Mouse (Mus musculus) limb, embryonic 12.5 days (tissue): ENCODE measurements around the gene Tpst2. TPM values are rescaled to one million over a fixed set of nuclear protein-coding genes. Genes with fewer than 3 reads are reported as not detected.

Experiments used
- ATAC-seq: fragments of 200-750 bp; cut with Nextera tagmentation; 2 replicates; pipeline ENCODE4 v1.8.0; 2017; ENCODE audit warnings: low read depth, moderate TSS enrichment; ENCODE audit not compliant: insufficient number of reproducible peaks, insufficient read depth, low FRiP score, low TSS enrichment
- H3K27ac ChIP-seq: fragments of 300-500 bp; sonication (generic); 2 replicates; pipeline ENCODE4 v1.5.1; 2016; ENCODE audit warnings: mild to moderate bottlenecking, moderate library complexity
- H3K27me3 ChIP-seq: fragments of 300-500 bp; sonication (generic); 2 replicates; pipeline ENCODE4 v1.6.1; 2016; ENCODE audit warnings: mild to moderate bottlenecking, moderate library complexity
- H3K36me3 ChIP-seq: fragments of 300-500 bp; sonication (generic); 2 replicates; pipeline ENCODE4 v1.6.1; 2016; ENCODE audit warnings: mild to moderate bottlenecking, moderate library complexity
- H3K4me1 ChIP-seq: fragments of 300-500 bp; sonication (generic); replicated peaks from 2 replicates; pipeline ENCODE4 v1.6.1; 2016
- H3K4me2 ChIP-seq: fragments of 300-500 bp; sonication (generic); 2 replicates; pipeline ENCODE4 v1.6.1; 2016; ENCODE audit warnings: mild to moderate bottlenecking, moderate library complexity
- H3K4me3 ChIP-seq: fragments of 300-500 bp; sonication (generic); replicated peaks from 2 replicates; pipeline ENCODE4 v1.5.1; 2016; ENCODE audit warnings: mild to moderate bottlenecking
- H3K9ac ChIP-seq: fragments of 300-500 bp; sonication (generic); replicated peaks from 2 replicates; pipeline ENCODE4 v1.6.1; 2016; ENCODE audit warnings: mild to moderate bottlenecking, moderate library complexity
- H3K9me3 ChIP-seq: fragments of 300-500 bp; sonication (generic); 2 replicates; pipeline ENCODE4 v1.6.1; 2016; ENCODE audit warnings: mild to moderate bottlenecking, moderate library complexity
- WGBS: fragments of 180-500 bp; shearing (Covaris S2); methylation state at CpG from one replicate; pipeline ENCODE4 v1.1.7; 2016; 5-methylcytosine and 5-hydroxymethylcytosine counted together
- polyA plus RNA-seq: library from polyadenylated mRNA; unstranded; fragments of >200 nt; fragmentation: Nextera tagmentation; extraction: Ambion mirVana; gene quantifications from 2 replicates; pipeline ENCODE4 v1.2.1, GENCODE M21; 2016

The Tpst2 gene
- polyA plus RNA-seq, 1 experiment from 2014 or later, result 35.9 TPM

GRCm38 (mm10) chr5:112241849-112242248 lies 34.6 kb upstream of the Tpst2 start:
- no peak overlapping the region for H3K27ac ChIP-seq

GRCm38 (mm10) chr5:112242361-112242778 lies 34.1 kb upstream of the Tpst2 start:
- H3K9me3 ChIP-seq, result no peaks in the 10 kb centered on the region
- no peak for ATAC-seq
- H3K27me3 ChIP-seq, result peaks cover 49% of the 10 kb centered on the region
- H3K4me2 ChIP-seq, result no peak overlapping the region
- WGBS, result 74% methylated on average over 5 of the region's 5 CpGs
- no peak overlapping the region for H3K9ac ChIP-seq
- H3K27ac ChIP-seq, result no peak overlapping the region
- no peak overlapping the region for H3K4me3 ChIP-seq
- H3K36me3 ChIP-seq, result no peaks in the 10 kb centered on the region
- H3K4me1 ChIP-seq, result peaks cover 22% of the 10 kb centered on the region

More at GRCm38 (mm10) chr5:112241849-112242248, 34.6 kb upstream of the Tpst2 start:
- Histone ChIP-seq H3K9me3 (no peaks in the 10 kb centered on the region), H3K9ac (no peak overlapping the region), H3K4me3 (no peak overlapping the region), H3K27me3 (peaks cover 49% of the 10 kb centered on the region), H3K4me1 (peaks cover 25% of the 10 kb centered on the region), H3K36me3 (no peaks in the 10 kb centered on the region), H3K4me2 (no peak overlapping the region)
- 83% methylated on average over 2 of the region's 2 CpGs for WGBS
- no peak for ATAC-seq

DNA sequence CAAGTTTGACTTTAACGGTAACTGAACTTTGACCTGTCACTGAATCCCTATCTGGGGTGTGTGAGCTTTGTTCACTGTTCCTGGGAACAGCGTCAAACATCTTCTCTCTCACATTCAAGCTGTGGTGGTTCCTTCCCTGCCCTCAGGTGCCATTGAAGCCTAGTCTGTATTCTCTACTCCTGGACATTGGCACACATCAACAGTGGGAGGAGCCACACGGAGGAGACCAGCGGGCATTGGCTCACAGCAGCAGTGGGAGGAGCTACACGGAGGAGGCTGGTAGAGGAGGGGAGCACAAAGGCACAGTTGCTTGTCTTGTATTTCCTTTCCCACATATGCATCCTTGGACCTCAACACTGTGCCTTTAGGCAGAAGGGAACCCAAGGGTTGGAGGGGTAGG lies 33.5 kb upstream of the Tpst2 start:
- Histone ChIP-seq H3K4me2 (no peak overlapping the region), H3K27ac (no peak overlapping the region), H3K9me3 (no peaks in the 10 kb centered on the region), H3K4me1 (peaks cover 16% of the 10 kb centered on the region), H3K36me3 (no peaks in the 10 kb centered on the region), H3K9ac (no peak overlapping the region), H3K27me3 (peaks cover 48% of the 10 kb centered on the region), H3K4me3 (no peak overlapping the region)
- ATAC-seq, result no peak
- WGBS, result 43% methylated on average over 5 of the region's 5 CpGs

DNA sequence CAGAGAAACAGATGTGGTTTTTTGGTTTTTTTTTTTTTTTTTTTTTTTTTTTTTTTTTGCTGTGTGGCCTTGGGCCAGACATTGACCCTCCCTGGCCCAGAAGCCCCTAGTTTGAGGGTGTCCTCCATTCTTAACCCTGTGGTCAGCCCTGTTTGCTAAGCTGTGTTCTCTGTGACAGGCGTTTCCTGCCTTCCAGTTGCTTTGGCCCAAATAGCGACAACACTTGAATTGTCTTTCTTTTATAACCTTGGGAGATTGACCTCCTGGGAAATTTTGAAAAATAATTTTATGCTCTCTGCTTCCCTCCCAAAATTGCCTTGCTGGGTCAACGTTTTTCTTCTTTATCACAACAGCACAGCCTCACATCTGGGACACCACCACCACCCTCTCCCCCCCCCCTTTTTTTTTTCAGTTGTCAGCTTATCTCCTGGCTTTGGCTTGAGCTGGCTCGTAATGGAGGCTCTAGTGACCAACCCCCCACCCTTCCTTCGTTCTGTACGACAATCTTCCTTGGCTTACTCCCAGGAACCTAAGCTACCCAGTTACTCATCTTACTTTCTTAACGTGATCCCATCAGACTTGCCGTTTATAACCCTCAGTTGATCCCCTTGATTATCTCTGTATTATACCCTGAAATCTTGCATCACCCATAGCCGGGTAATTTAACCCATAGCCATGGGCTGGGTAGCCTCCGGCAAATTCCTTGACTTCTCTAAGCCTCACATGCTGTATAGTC lies 32.8 kb upstream of the Tpst2 start:
- Histone ChIP-seq H3K9ac (no peak overlapping the region), H3K27ac (no peak overlapping the region), H3K4me2 (no peak overlapping the region), H3K27me3 (peaks cover 45% of the 10 kb centered on the region), H3K9me3 (no peaks in the 10 kb centered on the region), H3K4me1 (peaks cover 11% of the 10 kb centered on the region; the same call in 1 of the 2 replicates), H3K4me3 (no peak overlapping the region), H3K36me3 (no peaks in the 10 kb centered on the region)
- WGBS, result 68% methylated on average over 10 of the region's 10 CpGs
- ATAC-seq, result no peak

- no peaks in the 10 kb centered on the region for H3K9me3 ChIP-seq
- H3K36me3 ChIP-seq, result no peaks in the 10 kb centered on the region
- H3K27ac ChIP-seq, result no peak overlapping the region
- H3K27me3 ChIP-seq, result peaks cover 44% of the 10 kb centered on the region
- H3K4me2 ChIP-seq, result no peak overlapping the region
- H3K4me1 ChIP-seq, result peaks cover 8% of the 10 kb centered on the region; the same call in 1 of the 2 replicates
- no peak overlapping the region for H3K4me3 ChIP-seq
- no peak for ATAC-seq
- 76% methylated on average over 1 of the region's 1 CpGs for WGBS
- H3K9ac ChIP-seq, result no peak overlapping the region
These were observed 32.3 kb upstream of the Tpst2 start for GRCm38 (mm10) chr5:112244275-112244562.

DNA sequence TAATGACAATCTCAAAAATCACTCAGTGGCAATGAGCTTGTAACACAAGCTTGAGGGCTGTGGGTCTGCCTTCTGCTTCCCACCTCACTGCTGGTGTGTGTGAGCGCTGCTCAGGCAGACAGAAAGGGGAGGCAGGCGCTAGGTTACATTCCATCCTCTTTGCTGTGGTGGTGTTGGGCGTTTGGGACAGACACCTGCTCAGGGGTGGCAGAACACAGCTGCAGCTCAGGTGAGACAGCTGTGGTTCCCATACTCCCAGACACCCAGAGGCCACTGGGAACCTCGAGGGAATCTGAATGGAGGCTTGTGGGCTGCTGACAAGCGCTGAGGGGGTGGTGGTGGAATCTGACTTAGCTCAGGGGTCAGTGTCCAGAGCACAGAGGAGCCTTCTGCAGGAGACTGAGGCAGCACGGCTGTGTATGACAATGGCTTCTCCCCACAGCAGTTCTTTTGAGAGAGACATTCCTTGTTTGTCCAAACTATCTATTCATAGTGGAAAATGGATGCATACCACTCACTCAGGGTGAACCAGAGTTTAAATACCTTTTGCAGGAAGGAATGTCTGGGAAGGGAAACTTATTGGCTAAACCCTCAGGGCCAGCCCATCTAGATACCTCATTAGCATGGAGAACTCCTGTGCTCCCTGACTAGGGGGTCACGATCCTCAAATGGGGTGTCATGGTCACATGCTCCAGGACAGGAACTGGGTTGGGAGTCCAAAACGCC lies 31.4 kb upstream of the Tpst2 start:
- Histone ChIP-seq H3K27ac (no peak overlapping the region), H3K27me3 (peaks cover 43% of the 10 kb centered on the region), H3K9ac (no peak overlapping the region), H3K4me2 (no peak overlapping the region), H3K4me3 (no peak overlapping the region), H3K36me3 (no peaks in the 10 kb centered on the region), H3K9me3 (no peaks in the 10 kb centered on the region), H3K4me1 (0 out of 2 replicates have a peak, but pooled peaks cover 6% of the 10 kb centered on the region)
- 51% methylated on average over 8 of the region's 8 CpGs for WGBS
- no peak for ATAC-seq

GRCm38 (mm10) chr5:112247399-112247798 lies 29.1 kb upstream of the Tpst2 start:
- WGBS, result 47% methylated on average over 8 of the region's 8 CpGs
- ATAC-seq, result no peak
- H3K27me3 ChIP-seq, result peaks cover 60% of the 10 kb centered on the region

DNA sequence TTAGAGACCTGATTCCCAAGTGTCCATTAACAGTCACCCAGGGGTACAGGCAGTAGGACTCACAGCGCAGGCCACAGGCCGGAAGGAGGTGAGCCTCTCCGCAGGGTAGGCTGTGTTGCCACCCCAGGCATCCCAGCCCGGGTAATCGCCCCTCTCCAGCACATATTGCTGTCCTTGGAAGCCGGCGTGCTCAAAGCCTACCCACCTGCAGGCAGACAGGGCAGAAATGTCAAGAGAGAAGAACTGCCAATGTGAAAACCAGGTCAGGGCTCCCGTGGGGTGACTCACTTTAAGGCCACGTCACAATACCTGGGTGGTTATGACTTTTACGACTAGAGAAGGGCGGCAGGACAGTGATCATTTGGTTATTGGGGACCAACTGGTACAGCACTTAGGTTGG lies 27.4 kb upstream of the Tpst2 start:
- WGBS, result 88% methylated on average over 11 of the region's 11 CpGs
- peaks cover 6% of the 10 kb centered on the region; the same call in 1 of the 2 replicates for H3K4me1 ChIP-seq
- no peaks in the 10 kb centered on the region for H3K36me3 ChIP-seq
- no peak overlapping the region for H3K27ac ChIP-seq
- H3K27me3 ChIP-seq, result peaks cover 61% of the 10 kb centered on the region
- no peak overlapping the region for H3K4me2 ChIP-seq
- no peaks in the 10 kb centered on the region for H3K9me3 ChIP-seq
- no peak overlapping the region for H3K9ac ChIP-seq
- ATAC-seq, result no peak
- H3K4me3 ChIP-seq, result no peak overlapping the region

More at GRCm38 (mm10) chr5:112247399-112247798, 29.1 kb upstream of the Tpst2 start:
- no peak overlapping the region for H3K4me2 ChIP-seq
- H3K9me3 ChIP-seq, result no peaks in the 10 kb centered on the region
- H3K4me3 ChIP-seq, result no peak overlapping the region
- H3K36me3 ChIP-seq, result no peaks in the 10 kb centered on the region
- no peak overlapping the region for H3K27ac ChIP-seq
- H3K9ac ChIP-seq, result no peak overlapping the region
- H3K4me1 ChIP-seq, result 0 out of 2 replicates have a peak, but pooled peaks cover 6% of the 10 kb centered on the region

DNA sequence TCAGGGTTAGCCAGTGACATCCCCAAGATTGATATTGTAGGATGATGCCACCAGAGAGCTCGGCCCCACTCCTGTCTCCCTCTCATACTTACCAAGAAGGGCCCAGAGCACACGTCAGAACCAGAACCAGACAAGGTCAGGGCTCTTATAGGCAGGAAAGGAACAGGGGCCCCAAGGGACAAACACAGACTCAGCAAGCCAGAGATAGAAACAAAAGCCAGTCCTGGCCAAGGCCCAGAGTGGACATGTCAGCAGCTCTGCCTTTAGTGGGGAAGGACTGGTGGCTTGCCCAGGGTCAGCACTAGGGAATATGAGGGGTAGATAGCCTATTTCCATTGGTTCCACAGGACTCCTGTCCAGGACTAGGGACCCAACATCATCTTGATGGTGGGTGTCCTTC lies 24.1 kb upstream of the Tpst2 start, which contains the start of gene Cryba4:
Cryba4 (minus strand) TSS at position 119 of the 400 bp plus-strand sequence.
- Histone ChIP-seq H3K27ac (no peak within 1 kb of the TSS), H3K9ac (no peak within 1 kb of the TSS), H3K27me3 (peaks cover 54% of the 10 kb centered on the region), H3K4me1 (peaks cover 25% of the 10 kb centered on the region), H3K4me3 (no peak within 1 kb of the TSS), H3K36me3 (no peaks in the 10 kb centered on the region), H3K9me3 (no peaks in the 10 kb centered on the region), H3K4me2 (no peak within 1 kb of the TSS)
- ATAC-seq, result no peak
- 83% methylated on average over 2 of the region's 2 CpGs for WGBS

DNA sequence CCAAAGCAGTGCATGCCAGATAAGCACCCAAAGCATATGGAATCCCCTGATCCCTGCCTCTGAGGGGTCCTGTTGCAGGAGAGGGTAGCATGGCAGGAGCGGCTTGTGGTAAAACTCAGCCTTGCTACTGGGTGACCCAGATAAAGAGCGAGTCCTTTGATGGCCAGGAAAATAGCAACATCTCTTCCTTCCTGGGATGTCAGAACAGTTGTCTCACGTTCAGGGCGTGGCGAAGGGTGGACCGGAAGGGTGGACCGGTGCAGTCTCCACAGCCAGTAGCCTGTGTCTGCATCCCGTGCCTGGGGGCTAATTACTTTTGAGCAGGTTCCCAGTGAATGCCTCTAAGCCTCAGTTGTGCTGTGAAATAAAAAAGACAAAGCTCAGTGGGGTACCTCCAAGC lies 23.3 kb upstream of the Tpst2 start:
- Histone ChIP-seq H3K4me2 (no peak overlapping the region), H3K9me3 (no peaks in the 10 kb centered on the region), H3K4me1 (peaks cover 32% of the 10 kb centered on the region), H3K4me3 (no peak overlapping the region), H3K9ac (no peak overlapping the region), H3K36me3 (no peaks in the 10 kb centered on the region), H3K27ac (no peak overlapping the region), H3K27me3 (peaks cover 47% of the 10 kb centered on the region)
- WGBS, result 48% methylated on average over 8 of the region's 8 CpGs
- ATAC-seq, result no peak

DNA sequence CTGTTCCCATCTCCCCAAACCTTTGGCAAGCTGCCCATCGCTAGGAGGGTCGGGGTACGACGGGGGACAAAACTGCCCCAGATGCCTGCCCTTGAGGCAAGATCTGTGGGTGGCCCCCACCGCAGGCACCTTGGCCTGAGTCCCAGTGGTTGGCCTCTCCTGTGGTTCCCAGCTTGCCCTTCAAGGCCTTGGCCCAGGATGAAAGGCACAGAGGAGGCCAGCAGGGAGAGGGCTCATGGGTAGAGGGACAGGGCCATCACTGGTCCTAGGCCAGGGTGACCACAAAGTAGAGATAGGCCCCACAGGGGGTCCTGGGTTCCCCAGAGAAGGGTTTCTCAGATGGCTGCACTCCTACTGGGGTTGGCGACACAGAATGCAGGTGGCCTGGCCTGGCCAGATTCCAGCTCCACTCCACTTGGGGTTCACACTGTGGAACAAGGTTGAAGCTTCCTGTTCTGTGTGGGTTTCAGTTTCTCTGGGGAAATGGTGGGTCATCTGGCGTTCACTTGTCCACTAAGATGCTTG lies 22.1 kb upstream of the Tpst2 start:
- Histone ChIP-seq H3K9me3 (no peaks in the 10 kb centered on the region), H3K4me2 (no peak overlapping the region), H3K4me1 (peaks cover 38% of the 10 kb centered on the region), H3K27me3 (peaks cover 42% of the 10 kb centered on the region), H3K36me3 (no peaks in the 10 kb centered on the region), H3K27ac (no peak overlapping the region), H3K4me3 (no peak overlapping the region), H3K9ac (no peak overlapping the region)
- ATAC-seq, result no peak
- 75% methylated on average over 7 of the region's 7 CpGs for WGBS
